Mouse (Mus musculus) heart, adult 11 months (tissue): ENCODE measurements at regions not wholly inside any gene's neighbourhood (a gene's known extent, or its start where the extent isn't known, plus 50 kb on each side); places are given as distances from the start of the nearest gene placed in this dataset.

ENCODE experiments used
- DNase-seq: peaks from one replicate; pipeline ENCODE4 v3.0.0; 2022

DNA sequence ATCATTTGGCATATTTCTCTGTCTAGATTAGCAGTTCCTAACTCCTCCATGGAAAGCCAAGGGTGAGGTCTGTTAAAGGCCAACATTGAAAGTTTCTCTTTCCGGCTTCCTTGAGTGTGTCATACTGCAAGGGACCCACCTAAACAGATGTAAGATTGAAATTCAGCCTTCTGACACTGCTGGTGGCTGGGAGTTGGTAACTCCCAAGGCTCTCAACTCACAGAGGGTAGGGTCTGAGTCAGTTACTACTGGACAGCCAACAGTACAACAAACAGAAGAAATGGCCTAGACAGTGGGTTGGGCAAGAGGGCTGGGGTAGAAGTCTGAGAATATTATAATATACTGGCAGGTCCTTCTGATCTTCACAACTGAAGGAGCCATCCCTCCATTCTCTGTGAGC, 193.7 kb upstream of the Ppp2r3a start:
- peak; percentile 96 for DNase-seq

DNA sequence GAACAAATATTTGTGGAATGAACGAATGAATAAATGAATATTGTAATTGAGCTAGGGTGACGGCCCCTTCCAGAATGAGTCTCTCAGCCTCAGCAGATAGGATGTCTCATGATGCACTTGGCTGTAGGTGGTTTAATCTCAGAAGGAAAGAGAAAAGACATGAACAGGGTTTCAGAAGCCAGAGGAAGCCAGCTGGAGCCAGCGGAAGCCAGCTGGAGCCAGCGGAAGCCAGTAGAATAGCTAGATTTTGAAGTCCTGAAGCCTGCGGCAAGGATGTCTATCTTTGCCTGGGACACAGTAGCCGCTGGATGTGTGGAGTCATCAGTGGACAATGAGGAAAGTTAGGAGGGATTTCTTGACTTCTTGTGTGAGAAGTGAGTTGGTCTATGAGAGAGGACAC, 188.3 kb upstream of the Ppp2r3a start:
- peak; percentile 95 for DNase-seq

GRCm38 (mm10) chr9:101438564-101439180, 187.1 kb upstream of the Ppp2r3a start:
- DNase-seq: peak; percentile 91

GRCm38 (mm10) chr9:101424974-101425670, 173.5 kb upstream of the Ppp2r3a start:
- no peak for DNase-seq

- DNase-seq: peak; percentile 72
Observed at GRCm38 (mm10) chr9:101423041-101423440, 171.4 kb upstream of the Ppp2r3a start.

- no peak for DNase-seq
Observed at GRCm38 (mm10) chr9:101422006-101422405, 170.4 kb upstream of the Ppp2r3a start.

GRCm38 (mm10) chr9:101421136-101421535, 169.5 kb upstream of the Ppp2r3a start:
- DNase-seq: peak; percentile 59

GRCm38 (mm10) chr9:101420181-101420580, 168.6 kb upstream of the Ppp2r3a start:
- peak; percentile 49 for DNase-seq

GRCm38 (mm10) chr9:101417660-101418059, 166.1 kb upstream of the Ppp2r3a start:
- DNase-seq: no peak

- peak; percentile 60 for DNase-seq
Observed at GRCm38 (mm10) chr9:101416321-101416720, 164.7 kb upstream of the Ppp2r3a start.

GRCm38 (mm10) chr9:101413071-101413633, 161.6 kb upstream of the Ppp2r3a start:
- DNase-seq: peak; percentile 98

- DNase-seq: peak; percentile 56
Observed at GRCm38 (mm10) chr9:101411951-101412350, 160.4 kb upstream of the Ppp2r3a start.

DNA sequence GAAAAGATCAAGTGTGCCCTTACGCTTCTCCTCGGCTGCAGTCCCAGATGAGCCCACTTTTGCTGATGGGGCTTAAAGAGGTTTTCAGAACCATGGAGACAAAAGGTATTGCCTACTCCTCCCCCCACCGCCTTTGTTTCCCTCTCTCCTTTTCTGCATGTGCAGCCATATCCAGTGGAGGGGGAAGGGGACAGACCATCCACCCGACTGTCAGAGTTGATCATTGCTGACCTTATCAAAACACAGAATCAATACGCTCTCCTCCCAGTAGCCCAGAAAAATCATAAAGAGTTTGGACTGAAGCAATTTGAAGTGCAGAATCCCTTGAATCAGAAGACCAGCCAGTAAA, 159.9 kb upstream of the Ppp2r3a start:
- peak; percentile 69 for DNase-seq

- peak; percentile 79 for DNase-seq
Observed at GRCm38 (mm10) chr9:101410783-101411531, 159.4 kb upstream of the Ppp2r3a start.

DNA sequence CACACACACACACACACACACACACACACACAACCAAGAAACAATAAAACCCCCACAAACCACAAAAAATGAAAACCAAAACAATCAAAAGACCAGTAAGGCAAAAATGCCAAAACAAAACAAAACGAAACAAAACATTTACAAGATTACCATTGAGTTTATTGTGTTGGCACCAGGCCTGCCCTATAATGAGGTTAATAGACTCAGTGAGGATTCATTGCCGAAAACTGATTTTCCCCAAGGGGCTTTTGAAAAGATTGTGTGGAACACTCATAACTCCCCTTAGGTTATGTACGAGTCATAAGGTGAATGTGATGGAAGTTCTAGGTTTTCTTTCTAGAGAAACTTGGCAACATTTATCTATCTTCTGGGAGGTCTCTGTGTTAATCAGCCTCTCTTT, 158.8 kb upstream of the Ppp2r3a start:
- peak; percentile 5 for DNase-seq

DNA sequence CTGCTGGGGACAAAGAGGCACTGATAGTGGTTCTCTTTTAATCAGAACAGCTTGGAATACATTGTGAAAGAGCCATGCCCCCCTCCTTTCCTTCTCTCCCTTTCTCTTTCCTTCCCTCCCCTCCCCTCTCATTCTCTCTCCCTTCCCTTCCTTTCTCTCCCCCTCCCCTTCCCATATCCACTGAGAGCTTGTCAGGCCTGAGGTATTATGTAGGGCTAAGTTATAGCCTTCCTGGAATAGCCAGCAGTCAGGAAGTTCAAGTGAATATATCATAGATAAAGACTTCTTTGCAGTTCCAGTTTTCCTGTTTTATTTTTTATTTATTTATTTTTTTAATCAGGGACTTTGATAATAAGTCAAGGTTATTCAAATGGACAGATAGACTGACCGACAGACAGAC, 156.5 kb upstream of the Ppp2r3a start:
- peak; percentile 34 for DNase-seq

- peak; percentile 64 for DNase-seq
Observed at GRCm38 (mm10) chr9:101407141-101407540, 155.5 kb upstream of the Ppp2r3a start.

GRCm38 (mm10) chr9:101404441-101405081, 153.0 kb upstream of the Ppp2r3a start:
- peak; percentile 87 for DNase-seq

DNA sequence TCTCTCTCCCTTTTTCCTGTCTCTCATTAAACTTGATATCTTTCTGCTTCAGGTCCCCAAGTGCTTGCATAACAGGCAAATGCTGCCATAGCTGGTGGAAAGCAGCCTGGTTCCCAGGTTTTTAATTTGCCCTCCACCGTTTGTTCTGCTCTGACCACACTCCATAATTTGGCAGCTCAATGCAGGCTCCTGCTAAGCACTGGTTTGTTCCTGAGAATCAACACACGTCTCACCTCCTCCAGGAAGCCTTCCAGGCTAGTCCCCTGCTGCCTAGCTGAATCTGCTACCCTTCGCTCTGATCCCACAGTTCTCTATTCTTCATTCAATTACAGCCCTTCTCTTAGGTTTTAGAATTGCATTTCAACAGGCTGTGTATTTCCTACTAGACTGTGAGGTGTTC, 152.4 kb upstream of the Ppp2r3a start:
- DNase-seq: peak; percentile 80

DNA sequence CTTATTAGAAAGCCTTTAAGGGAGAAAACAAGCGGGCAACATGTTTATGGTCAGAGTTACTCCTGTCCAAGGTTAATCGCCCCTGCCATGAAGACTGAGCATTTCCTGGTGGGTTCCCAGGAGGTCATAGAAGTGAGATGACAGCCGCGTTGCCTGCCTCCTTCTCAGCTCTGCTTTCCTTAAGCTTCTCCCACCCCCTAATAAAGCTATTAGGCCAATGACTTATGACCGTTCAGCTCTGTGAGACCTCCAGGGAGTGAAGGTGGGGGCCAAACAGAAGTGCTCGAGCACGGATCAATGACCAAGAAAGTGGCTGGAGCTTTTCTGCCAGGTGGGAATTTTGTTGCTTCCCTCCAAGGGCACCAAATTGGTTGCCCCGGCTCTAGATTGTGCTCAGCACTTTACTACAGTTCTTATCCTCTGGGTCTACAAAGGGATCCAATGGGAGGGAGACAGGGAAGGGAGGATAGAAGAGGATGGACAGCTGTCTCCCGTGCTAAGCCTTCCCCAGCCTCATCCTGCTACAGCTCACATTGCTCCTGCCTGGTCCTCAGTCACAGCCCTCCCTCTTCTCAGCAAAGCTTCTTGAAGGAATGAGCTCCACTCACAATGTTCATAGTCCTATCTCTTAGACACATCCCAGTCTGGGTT, 151.1 kb upstream of the Ppp2r3a start:
- DNase-seq: peak; percentile 28

- peak; percentile 76 for DNase-seq
Observed at GRCm38 (mm10) chr9:101401416-101401815, 149.8 kb upstream of the Ppp2r3a start.

DNA sequence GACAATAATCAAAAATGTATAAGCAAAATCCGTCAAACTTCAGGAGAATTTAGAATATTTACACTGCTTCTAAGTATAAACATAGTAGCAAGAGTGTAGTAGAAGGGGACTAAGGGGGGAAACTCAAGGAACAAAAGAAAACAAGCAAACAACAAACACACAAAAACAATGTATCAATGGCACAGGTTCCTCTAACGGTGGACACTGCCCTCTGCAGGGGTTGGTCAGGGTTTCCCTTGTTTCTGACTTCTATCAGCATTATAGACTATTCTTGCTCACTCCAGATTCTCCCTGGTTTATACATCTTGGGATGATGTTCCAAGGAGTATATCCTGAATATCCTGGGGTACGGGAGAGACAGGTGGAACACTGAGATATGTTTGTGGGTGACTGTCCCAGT, 147.3 kb upstream of the Ppp2r3a start:
- no peak for DNase-seq

DNA sequence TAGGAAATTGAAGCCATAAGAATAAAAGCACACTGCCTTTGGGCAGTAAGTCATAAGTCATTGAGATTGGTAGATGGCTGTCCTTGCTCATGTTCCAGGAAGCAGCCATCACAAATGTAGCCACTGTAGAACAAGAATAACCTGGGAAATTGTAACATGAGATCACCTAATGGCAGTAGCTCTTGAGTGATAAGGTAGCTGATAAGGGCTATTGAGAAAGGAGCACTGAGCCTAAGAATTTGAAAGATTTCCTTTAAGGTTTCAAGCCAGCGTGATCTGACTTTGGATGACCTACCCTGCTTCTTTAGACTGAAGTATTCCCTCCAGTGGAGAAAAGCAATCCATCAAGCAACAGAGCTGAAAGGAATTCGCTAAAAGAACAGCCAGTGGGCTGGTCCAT, 117.8 kb upstream of the Ppp2r3a start:
- DNase-seq: peak; percentile 34
